Mouse (Mus musculus): ENCODE measurements around the gene Abhd8. TPM values are rescaled to one million over a fixed set of nuclear protein-coding genes. Genes with fewer than 3 reads are reported as not detected.
"Not testable (repeated sequence)": the region's sequence is repeated elsewhere in the genome, so short reads cannot be mapped to it uniquely, and the experiment has no call there.

Gene Abhd8
- total RNA-seq, 2 experiments from 2014 or later = 6.3 to 7.1 TPM

DNA sequence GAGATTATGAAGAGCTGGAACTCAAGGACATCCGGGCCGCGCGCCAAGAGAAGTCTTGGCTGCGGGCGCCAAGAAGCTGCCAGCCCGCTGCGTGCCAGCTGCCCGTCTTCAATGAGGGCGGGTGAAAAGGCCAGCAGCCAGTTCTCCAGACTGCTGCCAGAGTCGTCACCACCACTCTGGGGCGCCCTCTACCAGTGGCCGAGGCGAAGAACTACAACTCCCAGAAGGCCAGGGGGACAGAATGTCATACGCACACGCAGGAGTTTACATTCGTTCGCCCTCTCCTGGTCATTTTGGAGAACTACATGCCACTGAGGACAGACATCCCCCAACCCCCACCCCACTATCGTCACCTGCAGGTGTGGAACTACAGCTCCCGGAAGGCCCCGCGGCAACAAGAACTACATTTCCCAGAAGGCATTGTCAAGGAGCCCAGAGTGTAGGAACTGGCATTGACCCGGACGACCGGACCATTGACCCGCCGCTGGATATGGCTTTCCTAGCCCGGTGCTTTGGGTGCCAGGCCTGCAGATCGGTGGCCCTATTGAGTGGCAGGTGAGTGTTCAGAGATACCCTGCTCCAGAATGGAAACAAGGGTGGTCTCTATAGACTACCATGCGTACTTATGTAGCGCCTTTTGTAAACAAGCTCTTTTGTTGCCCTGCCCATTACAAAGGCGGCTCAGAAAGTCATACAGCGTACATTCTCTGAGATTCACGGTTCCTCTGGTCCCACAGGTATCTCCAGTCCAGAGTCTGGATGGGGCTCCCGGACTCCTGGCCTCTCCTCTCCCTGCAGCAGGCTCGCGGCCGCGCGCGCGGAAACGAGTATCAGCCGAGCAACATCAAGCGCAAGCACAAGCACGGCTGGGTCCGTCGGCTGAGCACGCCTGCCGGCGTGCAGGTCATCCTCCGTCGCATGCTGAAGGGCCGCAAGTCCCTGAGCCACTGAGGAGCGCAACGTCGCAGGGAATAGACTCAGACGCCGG, 1.4 kb upstream of the Abhd8 start, which contains the start of gene Mrpl34:
Gene Mrpl34, plus strand, starts transcription at position 447 of the 988 bp plus-strand sequence.
- ATAC-seq (replicated peaks; ENCODE audit: low FRiP score, low TSS enrichment, poor library complexity, severe bottlenecking) = peak; percentile 78

DNA sequence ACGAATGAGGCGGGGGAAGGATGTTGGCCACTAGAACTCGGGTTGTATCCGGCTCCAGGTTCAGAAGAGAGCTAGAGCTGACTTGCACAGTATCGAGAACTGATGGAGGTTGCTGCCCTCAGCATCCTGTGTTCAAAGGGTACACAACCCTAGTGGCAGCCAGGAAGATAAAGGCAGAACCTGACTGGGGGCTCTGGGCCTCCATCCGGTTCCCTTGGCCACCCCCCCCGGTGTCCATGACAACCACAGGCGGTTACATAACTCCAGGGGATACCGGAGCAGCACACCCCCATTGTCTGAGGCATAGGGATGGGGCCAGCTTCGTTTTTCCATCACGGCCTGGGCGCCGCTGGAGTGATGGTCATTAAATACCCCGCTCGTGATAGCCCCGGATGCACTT, 669 bp downstream of the Abhd8 start:
- no peak for ATAC-seq (replicated peaks; ENCODE audit: low FRiP score, low TSS enrichment, poor library complexity, severe bottlenecking)

DNA sequence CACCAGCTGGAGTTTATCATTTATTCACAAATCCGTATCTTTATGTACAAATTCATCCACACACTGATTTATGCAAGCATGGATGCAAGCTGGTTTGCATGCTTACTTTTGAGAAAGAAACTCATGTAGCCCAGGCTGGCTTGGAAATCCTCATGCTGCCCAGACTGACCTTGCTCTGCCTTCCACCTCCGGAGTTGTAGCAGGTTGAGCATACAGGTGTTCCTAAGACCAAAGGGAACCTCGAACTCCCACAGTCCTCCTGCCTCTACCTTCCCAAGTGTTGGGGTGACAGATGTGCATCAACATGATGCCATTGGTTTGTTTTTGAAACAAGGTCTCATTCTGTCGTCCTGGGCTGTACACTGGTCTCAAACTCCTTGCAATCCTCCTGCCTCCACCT, 1.3 kb downstream of the Abhd8 start:
- no peak for ATAC-seq (replicated peaks; ENCODE audit: low FRiP score, low TSS enrichment, poor library complexity, severe bottlenecking)

DNA sequence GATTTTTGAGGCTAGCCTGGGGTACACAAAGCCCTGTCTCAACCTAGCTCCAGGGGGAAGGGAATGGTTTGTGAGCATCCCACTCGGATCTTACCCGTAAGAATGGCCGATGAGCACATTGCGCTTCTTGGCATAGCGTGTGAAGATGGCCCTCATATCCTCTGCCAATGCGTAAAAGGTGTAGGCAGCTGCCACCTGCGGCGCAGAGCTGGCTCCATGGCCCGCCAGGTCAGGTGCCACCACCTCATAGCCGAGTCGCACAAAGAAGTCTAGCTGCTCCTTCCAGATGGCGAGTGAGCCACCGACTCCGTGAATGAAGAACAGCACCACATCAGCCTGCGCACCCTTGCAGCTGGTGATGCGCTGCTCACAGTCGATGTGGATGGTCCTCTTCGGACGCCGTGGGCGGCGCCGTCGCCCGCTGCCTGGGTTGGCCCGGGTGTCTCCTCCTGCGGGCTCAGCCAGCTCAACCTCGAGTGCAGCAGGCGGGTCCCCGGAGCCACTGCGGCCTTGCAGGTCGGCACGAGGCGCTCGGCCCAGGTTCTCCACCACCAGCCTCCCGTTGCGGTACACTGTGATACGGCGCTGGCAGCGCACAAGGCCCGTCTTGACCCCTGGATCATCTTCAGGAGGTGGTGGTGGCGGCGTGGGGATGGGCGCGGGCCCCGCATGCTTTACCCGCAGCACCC, 2.2 kb downstream of the Abhd8 start:
- no peak for ATAC-seq (replicated peaks; ENCODE audit: low FRiP score, low TSS enrichment, poor library complexity, severe bottlenecking)

DNA sequence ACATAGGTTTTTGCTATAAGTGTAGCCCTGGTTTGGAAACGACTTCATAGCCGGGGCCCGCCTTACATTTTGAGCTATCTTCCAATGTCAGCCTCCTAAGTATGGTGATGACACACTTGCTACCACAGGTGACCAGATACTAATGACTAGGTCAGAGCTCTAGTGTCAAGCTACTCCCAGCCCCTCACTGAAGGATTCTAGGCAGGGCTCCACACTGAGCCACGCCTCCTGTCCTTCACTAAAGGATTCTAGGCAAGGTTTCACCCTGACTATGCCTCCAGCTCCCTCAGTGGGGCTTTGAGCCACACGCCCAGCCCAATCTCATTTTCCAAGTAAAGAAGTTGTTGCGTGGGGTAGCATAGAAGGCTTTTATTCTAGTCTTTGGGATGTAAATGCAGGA, 2.7 kb downstream of the Abhd8 start:
- no peak for ATAC-seq (replicated peaks; ENCODE audit: low FRiP score, low TSS enrichment, poor library complexity, severe bottlenecking)

DNA sequence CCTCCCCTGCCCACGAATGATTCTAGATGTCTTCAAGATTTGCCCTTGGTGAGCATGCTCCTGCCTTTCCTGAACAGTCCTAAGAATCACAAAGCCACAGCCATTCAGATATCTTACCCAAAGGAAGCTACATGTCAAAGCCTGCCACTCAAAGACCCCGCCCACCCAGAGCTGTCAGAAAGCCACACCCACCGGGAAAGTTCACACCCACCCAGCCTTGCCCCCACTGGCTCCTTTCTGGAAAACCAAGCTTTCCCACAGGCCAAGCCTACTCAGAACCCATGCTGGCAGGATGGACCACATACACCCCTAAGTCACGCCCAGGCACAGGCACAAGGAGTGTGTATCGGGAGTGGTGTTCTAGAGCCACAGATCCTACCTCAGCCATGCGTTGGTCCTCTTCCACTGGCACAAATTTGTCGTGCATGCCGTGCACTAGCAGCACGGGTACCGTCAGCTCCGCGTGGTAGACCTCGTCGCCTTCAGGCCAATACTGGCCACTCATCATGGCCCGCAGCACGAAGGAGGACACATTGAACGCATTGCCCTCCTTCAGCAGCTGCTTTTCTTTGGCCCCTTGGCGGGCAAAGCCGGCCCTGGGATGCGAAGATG, 5.7 kb downstream of the Abhd8 start:
- no peak for ATAC-seq (replicated peaks; ENCODE audit: low FRiP score, low TSS enrichment, poor library complexity, severe bottlenecking)

DNA sequence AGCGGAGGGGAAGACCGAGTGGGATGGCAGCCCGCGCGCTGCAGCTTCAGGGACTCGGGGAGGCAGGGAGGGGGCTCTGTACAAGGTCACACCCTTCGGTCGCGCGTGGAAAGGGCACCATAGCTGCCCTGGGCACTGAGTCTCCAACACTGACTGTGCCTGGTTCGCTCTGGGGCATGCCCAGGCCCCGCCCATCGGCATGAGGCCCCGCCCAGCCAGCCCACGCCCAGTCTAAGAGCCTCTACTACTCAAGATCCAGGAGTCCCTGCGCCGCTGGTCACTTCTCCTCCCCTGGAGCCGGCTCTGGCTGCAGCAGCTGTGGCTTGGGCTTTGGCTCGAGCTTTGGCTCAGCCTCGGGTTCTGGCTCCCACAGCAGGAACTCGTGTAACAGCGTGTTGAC, 6.5 kb downstream of the Abhd8 start:
- peak; percentile 76 for ATAC-seq (replicated peaks; ENCODE audit: low FRiP score, low TSS enrichment, poor library complexity, severe bottlenecking)

DNA sequence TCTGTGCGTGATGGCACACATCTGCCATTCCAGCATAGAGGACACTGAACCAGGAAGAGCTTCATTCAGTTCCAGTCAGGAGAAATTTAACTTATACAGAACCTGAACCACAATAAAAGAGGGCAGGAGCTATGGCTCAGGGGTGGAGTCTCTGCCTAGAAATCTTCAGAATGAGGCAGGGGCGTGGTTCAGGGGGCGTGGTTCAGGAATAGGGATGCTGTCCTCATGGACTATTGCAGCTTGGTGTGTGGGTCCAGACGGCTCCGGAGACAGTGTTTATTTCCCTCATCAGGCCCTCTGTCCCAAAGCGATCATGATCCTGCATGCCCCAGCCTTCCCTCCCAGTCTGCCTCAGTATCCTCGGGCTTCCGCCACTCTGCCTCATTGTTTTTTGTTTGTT, 8.8 kb downstream of the Abhd8 start:
- ATAC-seq (replicated peaks; ENCODE audit: low FRiP score, low TSS enrichment, poor library complexity, severe bottlenecking) = no peak

DNA sequence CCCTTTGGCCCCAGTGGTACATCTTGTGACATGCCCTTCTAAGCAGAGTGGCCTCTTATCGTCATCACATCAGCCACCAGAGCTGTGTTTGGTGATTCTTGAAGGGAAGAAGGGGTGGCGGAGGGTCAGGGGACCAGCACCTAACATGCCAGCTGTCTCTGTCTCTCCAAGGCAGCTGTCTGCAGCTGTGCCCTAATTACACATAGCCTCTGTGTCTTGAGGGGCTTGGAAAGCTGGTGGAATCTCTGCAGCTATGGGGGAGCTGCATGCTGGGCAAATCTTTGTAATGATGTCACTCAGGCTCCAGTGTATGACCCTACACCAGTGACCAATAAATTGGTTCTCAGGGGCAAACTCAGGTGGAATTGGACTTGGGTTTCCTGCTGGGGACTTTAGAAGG, 10.8 kb downstream of the Abhd8 start:
- no peak for ATAC-seq (replicated peaks; ENCODE audit: low FRiP score, low TSS enrichment, poor library complexity, severe bottlenecking)

DNA sequence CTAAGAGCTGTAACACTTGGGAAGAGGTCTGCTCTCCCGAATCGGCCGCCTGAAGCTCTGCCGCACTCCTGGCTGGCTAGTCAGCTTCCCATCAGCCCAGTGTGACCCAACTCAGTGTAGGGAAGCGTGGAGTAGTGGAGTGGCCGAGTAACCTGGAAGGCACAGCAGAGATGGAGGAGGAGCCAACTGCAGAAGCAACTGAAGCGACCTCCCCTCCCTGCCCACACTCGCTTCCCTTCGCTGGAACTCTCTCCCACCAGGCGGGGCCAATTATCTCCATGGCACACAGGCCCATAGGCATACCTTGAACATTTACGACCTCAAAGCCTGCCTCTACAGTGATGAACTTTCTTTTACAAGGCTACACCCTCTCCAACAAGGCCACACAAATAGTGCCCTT, 11.7 kb downstream of the Abhd8 start:
- no peak for ATAC-seq (replicated peaks; ENCODE audit: low FRiP score, low TSS enrichment, poor library complexity, severe bottlenecking)

DNA sequence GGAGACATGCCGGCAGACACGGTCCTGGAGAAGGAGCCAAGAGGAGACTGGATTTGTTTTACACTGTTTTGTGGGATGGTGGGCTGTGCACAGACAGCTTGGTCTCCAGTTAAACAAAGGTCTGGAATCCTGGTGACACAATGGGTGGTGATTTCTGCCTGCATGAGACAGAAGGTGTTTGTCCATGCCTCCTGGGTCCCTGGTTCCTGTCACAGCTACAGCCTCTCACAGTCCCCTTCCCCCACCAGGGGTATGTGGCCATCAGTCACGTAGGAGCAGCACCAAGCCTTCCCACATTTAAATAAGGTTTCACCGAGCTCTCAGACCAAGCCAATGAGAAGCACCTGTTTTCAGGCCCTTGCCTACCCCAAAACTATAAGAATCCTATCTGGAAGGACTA, 12.1 kb downstream of the Abhd8 start:
- ATAC-seq (replicated peaks; ENCODE audit: low FRiP score, low TSS enrichment, poor library complexity, severe bottlenecking) = no peak

DNA sequence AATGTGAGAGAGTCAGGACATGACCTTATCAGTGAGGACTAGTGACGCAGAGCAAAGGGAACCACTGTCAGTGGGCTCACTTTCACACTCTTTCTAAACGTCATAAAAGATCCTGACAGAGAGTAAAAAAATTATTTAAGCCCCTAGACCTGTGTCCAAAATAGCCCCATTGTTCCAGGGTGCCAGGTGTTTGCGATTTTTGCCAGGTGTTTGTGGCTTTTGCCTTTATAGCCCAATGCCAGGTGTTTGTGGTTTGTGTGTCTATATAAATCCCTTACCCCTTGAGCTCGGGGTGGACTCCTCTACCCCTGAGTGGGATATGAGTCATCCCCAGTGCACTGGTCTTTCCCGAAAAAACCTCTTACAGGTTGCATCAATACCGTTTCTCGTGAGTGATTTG, 18.4 kb downstream of the Abhd8 start:
- ATAC-seq (replicated peaks; ENCODE audit: low FRiP score, low TSS enrichment, poor library complexity, severe bottlenecking) = no peak

DNA sequence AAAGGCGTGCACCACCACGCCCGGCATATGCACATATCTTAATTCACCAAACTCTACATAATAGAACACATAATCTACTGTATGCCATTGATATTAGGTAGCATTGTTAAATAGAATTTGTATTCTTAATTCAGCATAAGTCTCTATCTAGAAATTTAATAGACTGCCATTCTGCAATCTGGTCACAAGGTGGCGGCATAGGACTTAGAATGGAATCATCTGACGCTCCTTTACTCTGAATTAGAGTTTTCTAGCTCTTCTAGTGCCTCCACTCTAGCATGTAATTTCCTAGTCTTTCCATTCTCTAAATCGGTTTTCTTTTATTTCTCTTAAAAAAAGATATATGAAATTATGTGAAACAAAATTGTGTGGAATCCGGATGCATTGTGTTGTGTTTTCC, 22.1 kb downstream of the Abhd8 start:
- ATAC-seq (replicated peaks; ENCODE audit: low FRiP score, low TSS enrichment, poor library complexity, severe bottlenecking) = 0 out of 2 replicates have a peak, but pooled peaks have one; percentile 63

DNA sequence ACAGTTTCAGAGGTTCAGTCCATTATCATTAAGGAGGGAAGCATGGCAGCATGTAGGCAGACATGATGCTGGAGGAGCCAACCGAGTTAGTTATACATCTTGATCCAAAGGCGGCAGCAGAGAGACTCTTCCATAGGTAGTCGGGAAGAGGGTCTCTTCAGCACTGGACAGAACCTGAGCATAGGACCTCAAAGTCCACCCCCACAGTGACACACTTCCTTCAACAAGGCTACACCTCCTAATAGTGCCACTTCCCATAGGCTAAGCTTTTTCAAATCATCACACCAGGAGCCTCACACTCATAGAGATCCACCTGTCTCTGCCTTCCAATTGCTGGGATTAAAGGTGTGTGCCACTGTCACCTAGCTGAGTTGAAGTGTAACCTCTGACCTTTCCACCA, 26.4 kb downstream of the Abhd8 start:
- no peak for ATAC-seq (replicated peaks; ENCODE audit: low FRiP score, low TSS enrichment, poor library complexity, severe bottlenecking)

DNA sequence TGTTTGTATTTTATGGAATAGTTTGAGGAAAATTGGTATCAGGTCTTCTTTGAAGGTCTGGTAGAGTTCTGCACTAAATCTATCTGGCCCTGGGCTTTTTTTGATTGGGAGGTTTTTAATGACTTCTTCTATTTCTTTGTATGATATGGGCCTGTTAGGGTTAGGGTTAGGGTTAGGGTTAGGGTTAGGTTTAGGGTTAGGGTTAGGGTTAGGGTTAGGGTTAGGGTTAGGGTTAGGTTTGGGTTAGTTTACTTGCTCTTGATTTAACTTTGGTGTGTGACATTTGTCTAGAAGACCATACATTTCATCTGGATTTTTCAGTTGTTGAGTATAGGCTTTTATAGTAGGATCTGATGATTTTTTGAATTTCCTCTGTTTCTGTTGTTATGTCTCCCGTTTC, 30.5 kb downstream of the Abhd8 start:
- not testable (repeated sequence) for ATAC-seq (replicated peaks; ENCODE audit: low FRiP score, low TSS enrichment, poor library complexity, severe bottlenecking)

DNA sequence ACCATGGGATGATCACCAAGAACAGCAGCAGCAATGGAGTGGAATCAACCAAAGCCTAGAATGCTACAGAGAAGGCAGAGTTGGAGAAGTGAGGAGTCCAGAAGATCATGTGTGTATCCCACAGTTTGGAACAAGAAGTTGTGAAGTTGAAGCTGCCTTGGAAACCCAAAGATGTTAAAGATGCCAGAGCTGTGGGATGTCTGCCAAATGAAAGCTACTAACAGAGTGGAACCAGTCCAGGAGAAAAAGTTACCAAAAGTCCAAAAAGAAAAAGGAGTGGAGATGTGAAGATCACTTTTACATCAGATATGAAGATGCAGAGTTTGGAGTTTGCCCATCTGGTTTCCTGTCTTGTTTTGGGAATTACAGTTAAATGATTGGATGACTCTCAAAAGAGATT, 41.3 kb downstream of the Abhd8 start:
- ATAC-seq (replicated peaks; ENCODE audit: low FRiP score, low TSS enrichment, poor library complexity, severe bottlenecking) = no peak

DNA sequence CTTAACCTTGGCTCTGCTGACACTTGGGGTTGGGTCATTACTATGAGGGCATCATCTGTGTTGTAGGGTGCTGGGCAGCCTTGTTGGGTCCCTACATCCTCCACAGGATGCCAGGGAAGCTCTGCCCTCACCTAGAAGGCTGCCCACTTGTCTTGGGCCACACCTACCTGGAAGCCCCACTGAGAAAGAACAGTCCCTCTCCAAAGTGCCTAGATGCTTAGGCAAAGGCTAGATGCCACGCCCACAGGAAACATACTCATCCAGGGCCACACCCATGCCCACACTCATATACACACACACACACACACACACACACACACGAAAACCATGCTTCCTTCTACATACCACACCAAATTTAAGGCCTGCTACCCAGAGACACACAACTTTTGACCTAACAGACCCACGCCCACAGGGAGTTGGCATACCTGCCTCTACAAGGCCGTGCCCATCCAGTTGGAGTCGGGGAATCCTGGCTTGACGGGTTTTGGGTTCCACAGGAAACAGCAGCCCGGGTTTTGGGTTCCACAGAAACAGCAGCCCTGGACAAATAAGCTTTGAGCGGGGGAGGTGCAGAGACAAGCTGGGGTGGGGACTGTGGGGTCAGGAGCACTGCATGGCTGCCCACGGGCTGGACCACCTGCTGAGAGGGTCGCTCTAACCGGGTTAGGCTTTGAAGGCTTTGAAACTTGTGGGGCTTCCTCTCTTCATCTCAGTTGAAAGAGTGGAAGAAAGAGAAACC, 51.8 kb downstream of the Abhd8 start:
- 0 out of 2 replicates have a peak, but pooled peaks have one; percentile 12 for ATAC-seq (replicated peaks; ENCODE audit: low FRiP score, low TSS enrichment, poor library complexity, severe bottlenecking)

DNA sequence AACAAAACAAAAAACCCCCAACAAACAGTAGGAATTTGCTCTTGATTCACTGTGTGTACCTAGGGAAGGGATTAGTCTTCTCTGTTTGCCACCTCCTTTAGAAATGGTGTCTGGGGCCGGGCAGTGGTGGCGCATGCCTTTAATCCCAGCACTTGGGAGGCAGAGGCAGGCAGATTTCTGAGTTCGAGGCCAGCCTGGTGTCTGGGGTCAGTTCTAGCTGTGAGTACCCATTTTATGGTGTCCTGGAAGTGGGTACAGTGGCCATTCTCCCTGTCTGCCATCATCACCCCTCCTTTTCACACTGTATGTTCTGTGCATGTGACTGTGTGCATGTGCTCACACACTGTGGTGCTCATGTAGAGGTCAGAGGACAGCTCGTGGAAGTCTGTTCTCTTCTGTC, 55.2 kb downstream of the Abhd8 start:
- ATAC-seq (replicated peaks; ENCODE audit: low FRiP score, low TSS enrichment, poor library complexity, severe bottlenecking) = no peak

DNA sequence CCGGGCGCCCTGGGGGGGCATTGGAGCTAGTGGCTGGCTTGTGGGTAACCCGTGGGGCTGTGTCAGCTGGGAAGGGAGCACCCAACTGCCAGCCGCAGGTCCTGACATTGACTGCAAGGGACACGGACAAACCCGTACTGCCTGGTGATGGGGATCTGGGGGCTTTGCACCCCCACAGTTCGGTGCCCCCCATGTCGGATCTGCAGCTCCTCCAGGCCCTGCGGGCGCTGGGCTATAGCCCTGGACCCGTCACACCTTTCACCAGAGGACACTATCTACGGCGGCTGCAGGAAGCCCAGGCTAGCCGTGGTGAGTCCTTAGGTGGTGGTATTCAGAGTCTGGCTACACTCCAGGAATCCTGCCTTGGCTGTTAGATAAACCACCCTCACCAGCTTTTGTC, 56.0 kb downstream of the Abhd8 start:
- no peak; the same call in 1 of the 2 replicates for ATAC-seq (replicated peaks; ENCODE audit: low FRiP score, low TSS enrichment, poor library complexity, severe bottlenecking)
